Mouse (Mus musculus): ENCODE measurements at regions not wholly inside any gene's neighbourhood (a gene's known extent, or its start where the extent isn't known, plus 50 kb on each side); places are given as distances from the start of the nearest gene placed in this dataset.

DNA sequence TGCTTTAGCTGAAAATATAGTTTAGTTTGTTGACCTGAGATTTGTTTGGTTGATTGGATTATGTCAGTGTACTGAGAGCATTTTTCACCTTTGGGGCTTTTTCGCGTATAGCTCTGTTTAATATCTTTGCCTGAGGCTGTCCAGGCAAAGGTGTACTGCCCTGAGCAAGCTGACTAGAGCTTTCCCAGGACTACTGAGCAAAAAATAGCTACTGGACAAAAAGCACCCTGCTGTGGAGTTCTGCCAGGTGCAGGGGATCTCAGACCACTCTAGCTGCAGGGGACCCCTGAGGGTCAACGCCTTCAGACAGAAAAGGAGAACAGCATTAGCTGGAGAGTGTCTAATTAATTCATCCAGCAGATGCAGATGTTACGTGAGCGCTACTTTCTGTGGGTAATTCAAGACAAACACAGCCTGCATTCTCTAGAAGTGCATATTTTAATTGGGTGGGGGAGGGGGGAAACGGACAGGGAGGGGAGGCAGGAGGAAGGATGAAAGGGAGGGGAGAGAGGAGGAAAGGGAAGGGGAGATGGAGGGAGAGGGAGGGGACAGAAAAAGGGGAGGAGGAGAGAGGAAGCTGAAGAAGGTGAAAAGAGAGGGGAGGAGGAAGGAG is 61.7 kb downstream of the Thnsl1 start:
- no peak for DNase-seq

- no peak for DNase-seq
These were observed 64.7 kb downstream of the Thnsl1 start for GRCm38 (mm10) chr2:21269989-21270846.

GRCm38 (mm10) chr2:21273416-21273815 is 67.9 kb downstream of the Thnsl1 start:
- no peak for DNase-seq

GRCm38 (mm10) chr2:21275315-21275714 is 69.8 kb downstream of the Thnsl1 start:
- DNase-seq, result peak in 1 of 2 experiments; percentile 19

GRCm38 (mm10) chr2:21280794-21281420 is 75.4 kb downstream of the Thnsl1 start:
- peak; percentile 75 to 79 for DNase-seq

DNA sequence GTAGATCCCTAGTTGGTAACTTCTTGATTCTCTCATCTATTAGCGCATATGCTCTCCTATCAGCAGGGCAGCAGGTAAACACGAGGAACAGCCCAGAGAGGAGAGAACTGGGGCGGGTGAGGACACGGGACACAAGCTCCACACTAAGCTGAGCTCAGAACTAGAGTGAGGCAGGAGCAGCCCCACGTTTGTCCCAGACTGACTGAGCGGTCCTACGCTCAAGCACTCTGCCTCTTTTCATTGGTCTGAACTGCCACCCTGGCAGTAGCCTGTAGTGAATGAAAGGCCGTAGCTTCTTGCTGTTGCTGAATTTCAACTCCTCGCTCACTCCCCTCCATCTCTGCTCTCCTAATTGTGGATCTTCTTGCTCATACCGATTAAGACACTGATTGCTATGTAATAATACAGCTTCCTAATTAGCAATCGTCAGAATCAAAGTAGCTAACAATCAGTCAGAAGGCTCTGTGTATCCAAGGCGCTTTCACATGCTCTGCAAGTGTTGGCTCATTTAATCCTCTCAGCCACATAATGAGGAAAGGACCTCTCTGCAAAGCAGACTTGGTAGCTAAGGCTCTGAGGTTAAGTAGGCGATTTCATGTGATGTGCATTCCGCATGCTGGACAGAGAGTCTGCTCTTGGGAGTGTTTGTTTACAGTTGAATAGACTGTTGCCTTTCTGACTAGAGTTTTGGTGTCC is 77.1 kb downstream of the Thnsl1 start:
- DNase-seq, result no peak

GRCm38 (mm10) chr2:21284881-21285280 is 79.4 kb downstream of the Thnsl1 start:
- no peak for DNase-seq

GRCm38 (mm10) chr2:21287786-21288185 is 79.6 kb upstream of the Gpr158 start:
- no peak for DNase-seq

- DNase-seq, result peak; percentile 27 to 34
These were observed 74.6 kb upstream of the Gpr158 start for GRCm38 (mm10) chr2:21292669-21293151.

DNA sequence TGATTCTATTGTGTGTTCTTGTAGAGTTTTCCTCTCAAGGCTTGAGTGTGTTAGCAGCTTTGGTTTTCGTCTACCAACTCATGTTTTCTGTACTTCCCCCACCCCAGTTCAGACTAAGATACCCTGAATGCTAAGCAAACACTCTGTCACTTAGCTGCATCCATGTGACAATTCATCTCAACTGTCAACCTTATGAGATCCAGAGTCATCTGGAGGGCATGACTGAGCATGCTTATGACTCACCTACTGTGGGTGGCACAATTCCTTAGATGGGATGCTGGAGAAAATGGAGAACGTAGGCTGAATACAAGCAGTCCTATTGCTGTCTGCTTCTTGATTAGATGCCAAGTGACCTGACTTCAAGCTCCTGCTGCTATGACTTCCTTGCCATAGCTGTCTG is 73.3 kb upstream of the Gpr158 start:
- DNase-seq, result no peak

- no peak for DNase-seq
These were observed 67.7 kb upstream of the Gpr158 start for GRCm38 (mm10) chr2:21299681-21300080.
